Comparison of ENCODE assay signal across 17 mouse cellular contexts in the genomic region with DNA sequence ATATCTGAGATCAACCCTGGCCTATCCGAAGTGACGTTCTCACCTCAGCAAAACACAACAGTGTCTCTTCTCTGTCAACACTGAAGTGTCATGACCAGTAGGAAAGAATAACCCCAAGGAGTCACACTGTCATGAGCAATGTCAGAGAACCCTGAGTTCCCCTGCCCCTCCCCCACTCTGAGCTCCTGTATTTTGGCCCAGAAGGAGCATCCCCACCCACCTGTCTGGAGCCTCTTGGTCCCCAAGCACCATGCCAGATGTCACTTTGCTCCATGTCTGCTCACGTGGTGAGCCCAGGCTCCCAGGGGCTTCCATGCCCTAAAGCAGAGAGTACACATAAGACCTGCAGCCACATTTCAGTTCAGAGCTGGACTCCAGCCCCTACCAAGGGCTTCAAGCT. TPM values are rescaled to one million over a fixed set of nuclear protein-coding genes. Genes with fewer than 3 reads are reported as not detected.
"Had no signal": no experiment of that assay in that cellular context is flagged by ENCODE, and none has a peak within 500 bp of the region (broad histone marks: within the 10 kb centered on the region; RNA-seq: fewer than 3 reads in every experiment).

No protein-coding gene starts in this region.

- H3K9me3 ChIP-seq: neural tube, embryonic 13.5 days; neural tube, embryonic 15.5 days; stomach, embryonic 15.5 days had no signal

- H3K4me2 ChIP-seq: neural tube, embryonic 13.5 days; neural tube, embryonic 15.5 days; stomach, embryonic 15.5 days had no signal

- H3K9ac ChIP-seq: neural tube, embryonic 13.5 days; neural tube, embryonic 15.5 days; stomach, embryonic 15.5 days had no signal

- H3K4me1 ChIP-seq: neural tube, embryonic 13.5 days; neural tube, embryonic 15.5 days; stomach, embryonic 15.5 days had no signal

- H3K27me3 ChIP-seq: neural tube, embryonic 15.5 days; stomach, embryonic 15.5 days had no signal

- H3K27ac ChIP-seq: neural tube, embryonic 13.5 days; neural tube, embryonic 15.5 days; stomach, embryonic 15.5 days; stomach, postnatal 0 days had no signal

- H3K36me3 ChIP-seq: neural tube, embryonic 13.5 days; neural tube, embryonic 15.5 days; stomach, embryonic 15.5 days had no signal

- H3K4me3 ChIP-seq: neural tube, embryonic 13.5 days; neural tube, embryonic 15.5 days; stomach, embryonic 15.5 days had no signal

- DNase-seq: retina, postnatal 1 day; right cerebral cortex, adult 18-20 months; right cerebral cortex, postnatal 14 days; right cerebral cortex, postnatal 25 days; right cerebral cortex, postnatal 4 days; spleen, adult 18-20 months; thymus, adult 18-20 months; thymus, adult 2 months; thymus, postnatal 14 days; thymus, postnatal 25 days; thymus, postnatal 36 days; thymus, postnatal 4 days had no signal

RNA-seq across cellular contexts. Expression of a gene that starts 14.6 kb away (rescaled TPM):
- polyA plus RNA-seq: spleen, adult 2 months had no signal
